Mouse (Mus musculus) forelimb bud, embryonic 11.5 days (tissue): Measurements from ENCODE around the gene Parg.
"Not testable (repeated sequence)": the region's sequence is repeated elsewhere in the genome, so short reads cannot be mapped to it uniquely, and the experiment has no call there.

Source experiments
- DNase-seq: peaks from one replicate; pipeline ENCODE4 v3.0.0-alpha.2; 2012; ENCODE audit warnings: low read depth, low spot score

The Parg gene

GRCm38 (mm10) chr14:32179393-32180195 lies 22.2 kb upstream of the Parg start:
- DNase-seq, result no peak

GRCm38 (mm10) chr14:32180861-32181260 lies 20.9 kb upstream of the Parg start:
- no peak for DNase-seq

- DNase-seq, result no peak
Observed at GRCm38 (mm10) chr14:32183846-32184245, 17.9 kb upstream of the Parg start.

- DNase-seq, result no peak
Observed at GRCm38 (mm10) chr14:32190627-32191391, 10.9 kb upstream of the Parg start.

- no peak for DNase-seq
Observed at GRCm38 (mm10) chr14:32191926-32192325, 9.8 kb upstream of the Parg start.

GRCm38 (mm10) chr14:32192437-32192836 lies 9.3 kb upstream of the Parg start:
- DNase-seq, result peak; percentile 30

- DNase-seq, result not testable (repeated sequence)
Observed at GRCm38 (mm10) chr14:32193557-32193956, 8.2 kb upstream of the Parg start.

- peak; percentile 18 for DNase-seq
Observed at GRCm38 (mm10) chr14:32201354-32201753, 395 bp upstream of the Parg start.

GRCm38 (mm10) chr14:32226601-32227000 lies 24.9 kb downstream of the Parg start:
- DNase-seq, result no peak

GRCm38 (mm10) chr14:32228996-32229395 lies 27.2 kb downstream of the Parg start:
- DNase-seq, result peak; percentile 23

- no peak for DNase-seq
Observed at GRCm38 (mm10) chr14:32242401-32242800, 40.7 kb downstream of the Parg start.

- DNase-seq, result no peak
Observed at GRCm38 (mm10) chr14:32246019-32246418, 44.3 kb downstream of the Parg start.

GRCm38 (mm10) chr14:32249616-32250015 lies 47.9 kb downstream of the Parg start:
- DNase-seq, result no peak

- DNase-seq, result no peak
Observed at GRCm38 (mm10) chr14:32260830-32261229, 59.1 kb downstream of the Parg start.

- no peak for DNase-seq
Observed at GRCm38 (mm10) chr14:32261741-32262140, 60.0 kb downstream of the Parg start.

- DNase-seq, result no peak
Observed at GRCm38 (mm10) chr14:32268999-32269398, 67.2 kb downstream of the Parg start.

- no peak for DNase-seq
Observed at GRCm38 (mm10) chr14:32269589-32269988, 67.8 kb downstream of the Parg start.

GRCm38 (mm10) chr14:32301622-32302021 lies 99.9 kb downstream of the Parg start:
- DNase-seq, result no peak

- no peak for DNase-seq
Observed at GRCm38 (mm10) chr14:32302423-32302822, 100.7 kb downstream of the Parg start.

GRCm38 (mm10) chr14:32304921-32305320 lies 103.2 kb downstream of the Parg start:
- DNase-seq, result no peak

GRCm38 (mm10) chr14:32309876-32310275 lies 108.1 kb downstream of the Parg start:
- DNase-seq, result no peak

GRCm38 (mm10) chr14:32311381-32312035 lies 109.8 kb downstream of the Parg start:
- DNase-seq, result no peak
